Mouse (Mus musculus) cerebellum, adult (tissue): ENCODE measurements around the gene Lhx2.
A peak's percentile ranks its signal among the peaks of the same experiment; 100 is the strongest.

Experiments
- ATAC-seq: cut with Nextera tagmentation; 2 replicates; pipeline ENCODE4 v1.9.2; 2017; ENCODE audit warnings: mild to moderate bottlenecking, moderate library complexity, mixed read lengths; ENCODE audit not compliant: insufficient number of reproducible peaks, low FRiP score, low TSS enrichment

Gene Lhx2

DNA sequence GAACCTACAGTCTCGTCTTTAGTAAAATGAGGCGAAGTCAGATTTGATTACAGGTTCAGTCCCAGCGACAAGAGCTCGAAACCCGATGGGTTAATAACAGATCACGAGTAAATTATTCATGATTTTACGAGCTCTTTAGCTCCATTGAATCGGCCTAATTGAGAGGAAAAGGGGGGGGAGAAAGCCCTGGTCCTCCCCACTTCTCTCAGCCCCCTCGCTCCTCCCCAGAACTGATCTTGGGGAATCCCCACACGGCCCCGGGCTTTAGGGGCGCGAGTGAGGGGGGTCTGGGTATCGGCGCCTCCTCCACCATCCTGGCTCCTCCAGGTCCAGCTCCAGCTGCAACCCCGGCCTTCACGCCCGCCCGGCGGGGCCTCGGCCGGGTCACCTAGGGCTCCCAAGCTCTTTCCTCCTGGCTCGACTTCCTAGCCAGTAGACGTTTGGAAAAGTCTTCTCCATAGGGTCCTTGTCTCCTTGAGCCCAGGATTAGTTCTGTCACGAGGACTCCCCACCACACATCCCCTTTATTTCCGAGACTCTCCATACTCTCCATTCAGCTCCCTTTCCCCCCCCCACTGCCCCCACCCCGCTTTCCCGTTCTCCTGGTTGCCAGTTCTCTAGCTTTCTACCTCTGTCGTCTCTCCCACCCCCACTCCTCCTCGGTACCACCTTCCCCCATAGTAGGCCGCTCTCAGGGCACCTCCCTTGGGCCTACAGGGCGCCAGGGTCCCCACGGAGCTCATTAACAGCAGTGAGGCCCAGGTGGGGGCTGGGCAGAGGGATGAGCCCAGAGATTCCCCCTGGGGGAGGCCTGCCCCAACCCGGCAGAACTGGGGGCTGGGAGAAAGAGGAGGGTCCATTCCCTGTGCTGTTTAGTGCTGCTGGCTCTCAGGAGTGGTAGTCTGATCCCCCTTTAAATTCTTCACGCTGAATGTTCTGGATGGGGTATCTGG, 18.5 kb downstream of the Lhx2 start:
- ATAC-seq = no peak

DNA sequence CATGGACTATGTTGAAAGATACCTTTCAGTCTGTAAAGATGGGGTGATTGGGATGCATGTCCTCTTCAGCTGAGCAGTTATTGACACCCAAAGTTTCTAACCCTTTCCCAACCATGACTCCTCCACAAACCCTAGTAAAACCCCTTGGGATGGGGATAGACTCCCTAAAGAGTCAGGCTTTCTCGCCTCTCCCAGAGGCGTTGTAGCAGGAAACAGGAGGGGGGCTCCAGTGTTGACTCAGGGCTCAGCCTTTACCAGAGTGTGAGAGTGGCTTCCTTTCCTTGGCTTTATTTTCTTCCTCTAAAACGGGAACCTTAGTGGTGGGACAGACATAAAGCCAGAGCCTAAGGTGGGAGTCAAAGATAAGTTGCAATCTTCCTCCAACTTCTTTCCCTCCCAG, 19.5 kb downstream of the Lhx2 start:
- no peak for ATAC-seq

DNA sequence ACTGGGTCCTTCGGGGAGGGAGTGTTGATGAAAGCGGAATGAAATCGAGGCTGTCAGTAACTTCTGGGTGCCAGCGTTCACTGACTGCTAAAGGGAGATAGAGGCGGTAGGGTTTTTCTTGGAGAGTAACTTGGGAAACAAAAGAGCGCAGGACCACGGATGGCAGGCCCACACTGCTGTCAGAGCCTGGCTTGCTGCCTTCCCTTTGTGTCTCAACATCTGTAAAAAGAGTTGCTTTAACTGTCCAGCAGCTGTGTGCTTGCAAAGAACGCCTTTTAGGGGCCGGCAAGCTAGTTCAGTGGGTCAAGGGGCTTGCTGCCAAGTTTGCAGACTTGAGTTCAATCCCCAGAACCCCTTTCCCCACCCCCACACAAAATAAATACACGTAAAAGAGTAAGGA, 20.1 kb downstream of the Lhx2 start:
- ATAC-seq = no peak

DNA sequence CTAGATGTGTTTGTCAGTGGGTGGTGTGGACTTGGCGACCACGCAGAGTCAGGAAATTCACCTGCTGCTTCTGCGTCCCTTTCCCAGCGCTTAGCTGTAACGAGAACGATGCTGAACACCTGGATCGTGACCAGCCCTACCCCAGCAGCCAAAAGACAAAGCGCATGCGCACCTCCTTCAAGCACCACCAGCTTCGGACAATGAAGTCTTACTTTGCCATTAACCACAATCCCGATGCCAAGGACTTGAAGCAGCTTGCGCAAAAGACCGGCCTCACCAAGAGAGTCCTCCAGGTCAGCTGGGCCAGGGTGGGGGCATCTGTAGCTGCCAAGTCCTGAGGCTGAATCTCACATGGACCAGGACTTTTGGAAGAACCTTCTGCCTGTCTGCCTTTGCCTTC, 20.7 kb downstream of the Lhx2 start:
- ATAC-seq = no peak

DNA sequence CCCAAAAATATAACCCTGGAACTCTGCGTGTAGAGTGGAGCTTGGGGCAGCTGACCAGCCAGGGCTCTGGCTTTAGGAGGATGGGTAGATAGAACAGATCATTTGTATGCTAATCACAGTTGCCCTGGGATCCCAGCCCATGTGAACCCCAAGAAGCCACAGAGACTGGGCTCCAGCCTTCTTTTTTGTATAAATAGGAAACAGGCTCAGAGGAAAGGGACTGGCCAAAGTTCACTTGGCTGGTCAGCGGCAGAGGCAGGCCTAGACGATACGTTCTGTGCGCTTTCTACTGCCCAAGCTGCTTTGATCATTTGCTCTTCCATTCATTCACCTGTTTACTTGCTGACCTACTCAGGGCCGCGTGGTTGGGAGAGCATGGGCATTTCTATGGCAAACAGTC, 27.1 kb downstream of the Lhx2 start:
- ATAC-seq = no peak

DNA sequence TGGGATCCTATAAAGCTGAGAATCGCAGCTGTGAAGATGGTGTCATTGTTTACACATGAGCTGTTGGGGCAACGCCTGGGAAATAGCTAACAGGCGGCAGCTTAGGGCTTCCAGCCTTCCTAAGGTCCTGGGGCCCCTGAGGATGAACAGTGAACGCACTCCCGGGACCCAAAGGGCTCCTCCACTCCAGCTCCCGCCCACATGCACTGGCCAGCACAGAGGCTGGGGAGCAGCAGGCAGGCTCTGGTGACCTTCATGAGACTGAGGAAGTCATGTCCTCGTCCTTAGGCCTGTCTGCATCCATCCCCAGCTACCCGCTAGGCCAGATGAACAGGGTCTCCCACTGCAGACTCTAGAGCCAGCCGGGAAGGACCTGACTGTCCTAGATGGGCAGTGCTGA, 27.9 kb downstream of the Lhx2 start:
- ATAC-seq = no peak

DNA sequence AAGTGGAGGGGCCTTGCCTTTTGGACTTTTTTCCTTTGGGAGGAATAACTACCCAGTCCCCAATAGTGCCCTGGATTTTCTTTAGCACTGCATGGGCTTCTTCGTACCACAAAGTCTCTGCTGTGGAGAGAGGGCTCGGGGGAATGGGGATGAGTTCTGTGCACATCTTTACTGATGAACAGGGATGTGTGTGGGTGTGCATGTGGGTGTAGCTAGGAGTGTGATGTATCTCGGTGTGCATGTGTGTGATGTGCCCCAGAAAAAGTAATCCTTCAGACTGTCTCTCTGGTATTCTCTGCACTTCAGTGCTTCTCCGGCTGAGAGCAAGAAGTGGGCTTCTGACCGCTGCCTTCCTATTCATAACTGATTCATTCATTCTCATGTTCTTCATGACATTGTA, 28.8 kb downstream of the Lhx2 start:
- ATAC-seq = no peak

DNA sequence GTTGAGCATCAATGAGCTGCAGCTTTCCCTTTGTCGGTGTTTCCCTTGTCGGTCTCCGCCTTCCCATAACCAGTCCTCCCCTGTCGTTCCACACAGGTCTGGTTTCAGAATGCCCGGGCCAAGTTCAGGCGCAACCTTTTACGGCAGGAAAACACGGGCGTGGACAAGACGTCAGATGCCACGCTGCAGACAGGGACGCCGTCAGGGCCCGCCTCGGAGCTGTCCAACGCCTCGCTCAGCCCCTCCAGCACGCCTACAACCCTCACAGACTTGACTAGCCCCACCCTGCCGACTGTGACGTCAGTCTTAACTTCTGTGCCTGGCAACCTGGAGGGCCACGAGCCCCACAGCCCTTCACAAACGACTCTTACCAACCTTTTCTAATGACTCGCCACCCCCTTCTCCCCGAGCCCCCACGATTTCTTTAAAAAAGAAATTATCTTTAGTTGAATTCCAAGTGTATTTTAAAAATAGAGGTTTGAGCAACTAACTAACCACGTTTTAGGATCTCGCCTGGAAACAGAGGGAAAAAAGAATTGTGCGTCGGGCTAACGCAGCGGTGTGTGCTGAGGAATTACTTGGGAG, 29.8 kb downstream of the Lhx2 start:
- ATAC-seq = no peak

DNA sequence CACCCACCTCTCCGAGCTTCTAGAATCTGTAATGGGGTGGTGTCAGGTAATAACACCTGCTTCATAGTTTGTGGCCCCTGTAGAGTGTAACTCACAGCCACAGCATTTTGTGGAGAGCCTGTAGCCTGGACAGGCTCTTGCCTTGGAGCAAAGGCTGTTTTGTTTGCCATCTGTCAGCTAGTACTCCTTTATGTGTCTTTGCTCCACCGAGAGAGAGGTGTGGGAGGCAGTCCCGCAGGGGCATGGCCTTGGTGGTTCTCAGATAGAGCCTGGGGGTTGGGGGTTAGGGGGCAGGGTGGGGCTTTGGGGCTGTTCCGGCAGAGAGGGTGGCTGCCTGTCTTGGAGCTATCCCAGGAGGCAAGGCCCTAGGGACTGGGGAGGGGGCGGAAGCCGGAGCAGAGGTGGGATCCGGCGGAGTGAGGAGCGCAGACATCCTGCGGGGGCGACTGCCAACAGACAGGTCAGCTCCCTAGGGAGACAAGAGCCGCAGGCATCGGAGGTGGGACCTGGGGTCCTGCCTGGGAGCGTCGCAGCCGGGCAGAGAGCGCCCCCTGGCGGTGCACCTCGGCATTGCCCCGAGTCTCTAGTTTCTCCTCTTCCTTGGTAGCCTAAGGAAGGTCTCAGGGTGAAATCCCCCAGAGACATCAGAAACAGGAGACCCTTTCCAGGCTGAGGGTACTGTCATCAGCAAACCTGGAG, 36.7 kb downstream of the Lhx2 start:
- ATAC-seq = no peak

DNA sequence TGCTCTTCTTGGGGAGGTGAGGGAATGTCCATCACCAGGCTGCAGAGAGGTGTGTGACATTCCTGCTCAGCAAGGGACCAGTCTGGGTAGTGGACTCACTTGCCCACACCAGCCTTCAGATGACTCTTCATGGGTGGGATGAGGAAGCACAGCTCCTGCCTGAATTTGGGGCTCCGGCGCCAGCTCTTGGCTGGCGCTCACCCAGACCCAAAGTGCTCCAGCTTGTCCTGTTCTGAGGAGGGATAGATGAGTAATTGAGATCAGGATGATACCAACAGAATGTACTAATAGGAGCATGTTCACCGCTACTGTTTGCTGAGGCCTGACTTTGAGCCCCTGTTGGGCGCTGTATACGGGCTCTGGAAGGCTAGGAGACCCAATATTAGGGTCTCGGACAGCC, 38.2 kb downstream of the Lhx2 start:
- no peak for ATAC-seq

DNA sequence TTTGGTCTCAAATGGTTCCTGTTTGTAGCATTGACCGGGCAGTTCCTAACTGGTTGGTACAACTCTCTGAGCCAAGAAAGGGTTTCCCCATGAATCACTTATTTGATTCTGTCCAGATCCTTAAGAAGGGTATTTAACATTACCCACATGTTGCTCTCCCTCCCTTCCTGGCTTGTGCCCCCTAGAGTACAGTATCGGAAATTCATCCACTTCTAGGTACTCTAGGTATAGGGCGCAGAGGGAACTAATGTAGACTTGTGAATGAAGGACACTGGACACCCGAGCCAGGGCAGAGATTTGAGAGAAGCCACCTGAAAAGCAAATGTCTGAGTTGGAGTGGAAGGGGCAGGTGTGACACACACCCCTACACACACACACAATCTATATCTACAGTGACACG, 39.3 kb downstream of the Lhx2 start:
- ATAC-seq = peak; percentile 5; the same call in 1 of the 2 replicates

DNA sequence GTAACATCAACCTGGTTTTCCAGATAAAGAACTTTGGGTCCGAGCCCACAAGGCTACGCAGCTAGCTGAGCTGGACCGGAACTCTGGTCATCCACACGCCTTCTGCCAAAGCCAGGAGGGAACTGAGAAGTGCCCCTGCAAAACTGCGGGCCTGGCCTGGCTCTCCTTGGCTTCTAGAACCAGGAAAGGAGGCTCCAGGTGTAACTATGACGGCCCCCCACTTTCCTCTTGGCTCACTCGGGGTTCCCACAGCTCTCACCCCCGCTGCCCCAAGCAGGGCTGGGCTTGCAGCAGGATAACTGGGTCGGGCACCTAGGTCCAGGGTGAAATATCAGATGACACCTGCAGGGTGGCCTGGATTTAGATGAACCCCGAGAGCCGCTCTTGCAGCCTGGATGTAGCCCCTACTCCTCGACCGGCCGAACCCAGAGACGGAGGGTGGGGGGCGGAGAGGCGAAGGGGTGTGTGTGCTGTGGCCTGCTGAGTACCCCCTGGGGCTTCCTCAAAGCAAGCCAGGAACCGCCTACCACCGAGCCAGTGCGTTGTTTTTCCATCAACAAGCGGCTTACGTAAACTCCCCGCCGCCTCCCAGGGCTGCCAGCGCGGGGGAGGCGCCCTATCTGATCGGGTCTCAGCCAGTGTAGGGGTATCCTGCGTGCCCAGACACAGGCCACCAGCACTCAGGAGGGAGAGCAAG, 39.9 kb downstream of the Lhx2 start:
- peak; percentile 67 for ATAC-seq

DNA sequence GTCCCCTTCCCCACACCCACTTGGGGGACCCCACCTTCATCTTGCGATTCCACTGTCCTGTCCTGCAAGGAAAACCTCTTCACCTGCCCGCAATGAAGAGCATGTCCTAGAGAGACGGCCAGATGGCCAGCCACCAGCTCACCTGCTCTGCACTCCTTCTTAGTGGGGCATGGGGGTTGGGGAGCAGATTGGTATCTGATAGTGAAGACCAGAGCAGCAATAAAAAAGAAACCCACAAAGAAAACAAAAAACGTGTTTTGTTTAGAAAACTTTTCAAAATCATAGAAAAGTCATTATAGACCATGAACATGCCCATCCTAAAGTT, 40.4 kb downstream of the Lhx2 start:
- ATAC-seq = peak; percentile 74

DNA sequence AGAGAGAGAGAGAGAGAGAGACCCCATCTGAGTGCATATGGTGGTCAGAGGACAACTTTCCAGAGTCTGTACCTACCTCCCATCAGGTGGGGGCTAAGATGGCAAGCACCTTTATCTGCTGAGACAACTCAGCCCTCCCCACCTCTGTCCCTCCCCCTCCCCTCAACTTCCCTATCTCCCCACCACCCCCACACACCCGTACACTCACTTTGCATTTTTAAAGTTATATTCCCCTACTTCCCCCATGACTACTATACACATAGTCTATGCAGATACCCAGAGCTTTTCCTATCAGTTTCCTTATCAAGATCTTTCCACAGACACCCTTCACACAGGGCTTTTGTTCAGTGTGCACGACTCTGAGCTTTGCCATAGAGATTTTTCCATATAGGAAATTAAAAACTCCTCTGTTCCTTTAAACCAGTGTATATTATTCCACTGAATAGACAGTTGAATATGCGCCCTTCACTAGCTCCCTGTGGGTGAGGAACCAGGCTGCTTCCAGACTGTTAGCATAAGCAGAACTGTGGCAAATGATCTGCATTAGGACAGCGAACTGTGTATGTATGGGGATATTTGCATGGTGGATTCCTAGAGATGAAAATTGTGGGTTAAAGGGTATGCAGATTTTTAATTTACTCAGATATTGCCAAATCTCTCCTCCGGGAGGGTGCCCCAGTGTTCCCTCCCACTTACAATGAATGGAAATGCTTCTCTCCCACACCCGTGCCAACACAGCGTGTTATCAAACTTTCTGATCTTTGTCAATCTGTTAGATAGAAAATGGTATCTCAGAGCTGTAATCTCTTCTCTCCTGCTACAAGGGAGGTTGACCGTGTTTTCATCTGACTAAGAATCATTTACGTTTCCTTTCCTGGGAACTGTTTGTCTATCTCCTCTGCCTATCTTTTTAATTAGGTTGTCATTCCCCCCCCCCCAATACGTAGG, 41.3 kb downstream of the Lhx2 start:
- no peak for ATAC-seq

DNA sequence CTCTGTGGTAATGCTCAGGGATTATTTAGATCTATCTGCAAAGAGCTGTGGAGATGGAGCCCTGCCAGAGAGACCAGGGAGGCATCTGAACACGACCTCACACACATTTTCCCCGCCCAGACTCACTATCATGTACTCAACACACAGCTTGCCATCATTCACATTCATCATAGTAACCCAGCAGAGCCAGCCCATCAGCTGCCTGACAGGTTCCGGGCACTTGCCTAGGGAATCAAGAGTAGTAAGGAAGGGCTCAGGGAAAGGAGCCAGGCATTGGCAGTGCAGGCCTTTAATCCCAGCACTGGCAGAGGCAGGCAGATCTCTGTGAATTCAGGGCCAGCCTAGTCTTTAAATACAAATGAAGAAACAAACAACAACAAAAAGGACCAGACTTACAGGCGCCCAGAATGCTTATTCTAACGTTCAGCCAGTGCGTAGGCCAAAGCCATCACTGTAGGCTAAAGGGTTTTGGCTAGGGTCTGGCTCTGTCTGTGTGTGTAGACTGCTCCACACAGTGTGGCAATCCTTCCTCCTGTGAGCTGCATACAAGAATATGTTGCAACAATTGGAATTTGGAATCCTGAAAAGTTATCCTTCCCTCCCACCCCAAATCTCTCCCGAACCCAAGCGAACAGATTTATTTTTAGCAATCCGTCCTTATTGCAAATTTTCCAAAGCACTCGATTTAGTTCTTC, 48.6 kb downstream of the Lhx2 start:
- no peak for ATAC-seq

DNA sequence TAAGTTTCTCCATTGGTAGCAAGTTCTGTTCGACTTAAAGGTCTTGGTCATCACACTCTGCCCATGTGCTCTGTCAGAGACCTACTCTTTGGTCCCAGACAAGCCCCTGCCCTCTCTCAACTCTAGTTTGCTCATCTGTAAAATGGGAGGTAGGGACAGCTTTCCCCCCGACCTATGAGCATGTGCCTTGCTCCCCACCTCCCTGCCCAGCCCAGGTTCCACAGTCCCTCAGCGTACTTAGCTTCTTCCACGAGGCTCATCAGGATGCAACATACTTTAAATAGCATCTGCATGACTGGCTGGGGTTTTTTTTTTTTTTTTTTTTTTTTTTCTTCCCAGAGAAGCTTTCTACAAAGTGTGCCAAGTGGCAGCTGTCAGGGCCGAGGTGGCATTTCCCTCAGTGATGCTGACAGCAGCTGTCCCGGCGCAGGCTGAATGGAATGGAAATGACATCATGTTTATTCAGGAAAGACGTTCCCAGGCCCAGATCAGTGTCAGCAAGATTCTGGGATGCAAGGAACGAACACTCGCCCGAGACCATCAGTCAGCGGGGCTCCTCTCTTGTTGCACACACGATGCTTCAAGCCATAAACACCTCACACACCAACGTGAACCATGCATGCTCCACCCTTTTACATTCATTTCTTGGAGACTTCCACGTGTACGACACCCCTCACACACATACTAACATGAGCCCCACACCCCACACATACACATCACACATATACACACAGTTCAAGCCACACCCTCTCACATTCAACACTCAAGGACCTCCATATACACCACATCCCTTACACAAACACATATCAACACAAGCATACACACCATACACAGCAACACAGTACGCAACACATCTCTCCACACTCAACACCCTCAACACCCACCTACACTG, 56.1 kb downstream of the Lhx2 start:
- no peak for ATAC-seq

DNA sequence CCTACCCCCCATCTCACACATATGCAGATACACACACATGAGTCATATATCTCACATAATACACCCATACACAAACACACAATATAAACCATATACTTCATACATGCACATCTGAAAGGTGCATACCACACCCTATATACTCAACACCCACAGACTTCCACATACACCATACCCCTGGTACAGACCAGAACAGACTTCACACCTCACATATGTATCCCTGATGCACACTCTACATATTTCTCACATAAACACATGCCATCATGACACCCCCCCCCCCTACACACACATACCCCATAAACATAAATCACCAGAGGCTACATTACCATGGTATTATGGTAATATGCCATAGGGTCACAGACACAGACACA, 56.8 kb downstream of the Lhx2 start:
- no peak for ATAC-seq

DNA sequence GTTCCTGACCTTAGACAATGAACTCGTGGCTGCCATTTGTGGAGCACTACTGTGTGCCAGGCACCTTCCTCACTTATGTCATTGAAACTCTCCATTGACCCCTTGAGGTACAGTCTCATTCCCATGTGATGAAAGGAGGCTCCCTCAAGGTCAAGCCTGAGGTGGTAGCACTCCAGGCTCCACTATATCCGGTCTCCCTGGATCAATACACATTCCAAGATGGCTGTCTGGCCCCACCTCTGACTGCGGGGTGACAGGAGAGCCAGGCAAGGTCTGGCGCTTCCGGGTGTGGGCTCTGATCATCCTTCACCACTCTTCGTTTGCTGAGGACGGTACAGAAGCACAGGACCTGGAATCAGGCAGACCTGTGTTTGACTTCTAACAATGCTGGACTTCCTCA, 58.2 kb downstream of the Lhx2 start:
- ATAC-seq = no peak
